Mouse (Mus musculus) left cerebral cortex, adult 18-20 months (tissue): ENCODE data around the gene Mex3b. TPM values are rescaled to one million over a fixed set of nuclear protein-coding genes. Genes with fewer than 3 reads are reported as not detected.

Experiments used
- DNase-seq, 2 experiments: peaks; one replicate each; pipeline ENCODE4 v3.0.0; 2021 to 2022; ENCODE audit warnings: low spot score in 2 of 2, mixed read lengths in 1 of 2
- total RNA-seq, 2 experiments: library from RNA; stranded (reverse); gene quantifications; 2 replicates each; pipeline ENCODE4 v1.2.3; 2021

Mex3b gene
- total RNA-seq, 2 experiments from 2014 or later: 18.7 to 20.2 TPM

DNA sequence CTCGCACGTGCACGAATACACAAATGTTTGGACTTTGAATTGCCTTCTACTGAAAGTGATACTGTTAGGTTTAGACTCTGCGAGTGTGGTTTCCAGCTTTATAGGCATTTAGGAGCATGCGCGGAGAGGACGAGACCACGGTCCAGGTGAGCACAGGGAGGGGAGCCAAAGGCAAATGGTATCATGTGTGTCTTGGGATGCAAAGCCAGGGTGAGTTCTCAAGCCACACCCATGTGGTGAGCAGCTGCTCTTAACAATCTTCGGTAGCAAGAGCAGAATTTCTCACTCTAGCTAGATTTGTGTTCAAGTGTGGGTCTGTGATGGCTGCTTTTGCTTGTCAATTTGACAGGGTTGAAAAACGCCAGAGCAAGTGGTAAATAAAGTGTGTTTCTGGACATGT lies 44.4 kb downstream of the Mex3b start:
- DNase-seq: no peak

DNA sequence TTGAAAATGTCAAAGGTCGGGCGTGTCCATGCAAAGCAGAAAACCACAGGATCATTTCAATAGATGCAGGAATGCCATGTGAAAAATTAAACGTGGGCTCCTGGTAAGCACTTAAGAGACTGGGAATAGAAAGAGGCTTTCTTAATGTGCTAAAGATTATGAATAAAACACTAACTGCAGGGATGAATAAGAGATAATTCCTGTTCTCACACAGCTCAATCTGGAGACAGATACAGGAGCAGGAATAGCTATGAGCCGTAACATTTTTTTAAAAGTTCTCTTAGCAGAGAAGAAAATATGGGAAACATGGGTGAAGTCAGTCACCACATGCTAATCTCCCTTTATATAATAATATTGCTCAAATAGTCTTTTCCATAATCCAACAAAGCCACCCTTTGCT lies 47.2 kb downstream of the Mex3b start:
- DNase-seq: no peak

Other genes starting within 250 kb of the Mex3b start
- 1 to 10 TPM; 8.1 to 8.6 TPM for gene Saxo2, start 218.8 kb upstream of the Mex3b start, total RNA-seq
- 10 to 100 TPM; 14.5 to 17.0 TPM for gene Efl1, start 218.7 kb upstream of the Mex3b start, total RNA-seq